Mouse (Mus musculus) neutrophil, adult 59 days (primary cell): ENCODE measurements around the gene Klhl25. TPM values are rescaled to one million over a fixed set of nuclear protein-coding genes. Genes with fewer than 3 reads are reported as not detected.

ENCODE experiments used
- total RNA-seq, 2 experiments: library from RNA; stranded (reverse); gene quantifications; 1 replicate in 1 of 2; 2 replicates in 1 of 2; pipeline ENCODE4 v1.2.4; 2023

The Klhl25 gene
- 10 to 100 TPM; 13.5 to 16.9 TPM for total RNA-seq

DNA sequence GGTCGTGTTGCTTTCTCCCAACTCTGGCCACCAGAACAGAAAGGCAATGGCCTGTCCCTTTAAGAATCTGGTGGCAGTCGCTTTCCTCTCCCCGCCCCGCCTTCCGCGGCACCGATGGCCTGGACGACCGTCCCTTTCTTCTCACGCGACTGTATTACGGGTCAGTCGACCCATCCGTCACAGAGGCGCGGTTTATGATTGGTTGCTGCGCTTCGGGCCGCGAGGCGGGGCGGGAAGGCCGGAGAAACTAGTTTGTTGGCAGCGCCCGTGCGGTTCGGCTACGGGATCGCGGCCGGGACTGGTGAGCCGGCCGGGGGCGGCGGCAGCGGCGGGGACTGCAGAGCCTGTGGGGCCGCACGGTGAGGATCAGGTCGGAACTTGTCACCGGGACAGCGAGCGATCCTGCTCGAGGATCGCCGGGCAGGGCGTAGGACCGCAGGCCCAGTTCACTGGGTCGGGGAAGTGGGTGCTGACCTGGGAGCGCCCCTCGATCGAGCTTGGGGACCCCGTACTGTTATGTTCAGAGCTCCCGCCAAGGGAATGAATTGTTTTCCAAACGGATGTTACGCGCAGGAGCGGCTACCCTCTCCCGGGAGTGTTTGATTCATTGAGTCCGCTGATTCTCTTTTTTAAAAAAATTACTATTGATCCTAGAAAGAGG lies at the start of gene Klhl25:
TSS of gene Klhl25 (plus strand) at position 196 of the 661 bp plus-strand sequence.

